Comparison of ENCODE assay signal across 25 mouse cellular contexts in genomic region chr13:97271641-97272040, GRCm38 (mm10). TPM values are rescaled to one million over a fixed set of nuclear protein-coding genes. Genes with fewer than 3 reads are reported as not detected.
DNase-seq lines count a peak whose midpoint lies in the region; ATAC-seq lines count a peak whose summit lies in the region.
"Had no signal": no experiment of that assay in that cellular context is flagged by ENCODE, and none has a peak within 500 bp of the region (broad histone marks: within the 10 kb centered on the region; RNA-seq: fewer than 3 reads in every experiment).

No protein-coding gene starts in this region.

- no peak for DNase-seq in hindbrain, embryonic 10.5 days (ENCODE audit: low spot score)
- DNase-seq in 3134 (ENCODE audit: extremely low read depth, insufficient read length, low spot score): peak; percentile 40
- peak; percentile 45 for DNase-seq in Muller cell, postnatal 12 days (ENCODE audit: inconsistent ontology term)
- DNase-seq in right cerebral cortex, postnatal 4 days: no peak
- DNase-seq: adrenal gland, adult 2 months; adrenal gland, postnatal 14 days; cerebellum, adult 11 months; cerebellum, adult 2 months; cerebellum, adult 9-11 months; cerebellum, postnatal 25 days; forebrain, postnatal 0 days; gastrocnemius, adult 2 months; gastrocnemius, postnatal 14 days; heart, adult 18-20 months; heart, postnatal 10 days; heart, postnatal 36 days; kidney, adult 11 months had no signal

- peaks cover 14% of the 10 kb centered on the region; the same call in 1 of the 2 replicates for H3K4me1 ChIP-seq in hindbrain, embryonic 10.5 days (replicated peaks)
- H3K4me1 ChIP-seq in hindbrain, embryonic 13.5 days (replicated peaks): peaks cover 10% of the 10 kb centered on the region; the same call in 1 of the 2 replicates
- H3K4me1 ChIP-seq in intestine, embryonic 16.5 days (ENCODE audit: control insufficient read depth, insufficient read depth, low read length): no peaks in the 10 kb centered on the region
- H3K4me1 ChIP-seq: embryonic facial prominence, embryonic 15.5 days; heart, embryonic 12.5 days; heart, embryonic 15.5 days had no signal

- H3K4me2 ChIP-seq in hindbrain, embryonic 13.5 days: no peak overlapping the region
- no peak overlapping the region for H3K4me2 ChIP-seq in intestine, embryonic 16.5 days (ENCODE audit: low read depth, low read length)
- H3K4me2 ChIP-seq: embryonic facial prominence, embryonic 12.5 days; embryonic facial prominence, embryonic 15.5 days; forebrain, embryonic 13.5 days; heart, embryonic 12.5 days; heart, embryonic 15.5 days; hindbrain, embryonic 15.5 days had no signal

- H3K9me3 ChIP-seq in hindbrain, embryonic 10.5 days: peaks cover 8% of the 10 kb centered on the region; the same call in 1 of the 2 replicates
- H3K9me3 ChIP-seq in hindbrain, embryonic 13.5 days: 0 out of 2 replicates have a peak, but pooled peaks cover 8% of the 10 kb centered on the region
- peaks cover 9% of the 10 kb centered on the region for H3K9me3 ChIP-seq in intestine, embryonic 16.5 days (ENCODE audit: control insufficient read depth, low read length)
- H3K9me3 ChIP-seq: embryonic facial prominence, embryonic 15.5 days; hindbrain, embryonic 15.5 days had no signal

- H3K36me3 ChIP-seq in hindbrain, embryonic 10.5 days: no peaks in the 10 kb centered on the region
- H3K36me3 ChIP-seq in hindbrain, embryonic 13.5 days: no peaks in the 10 kb centered on the region
- no peaks in the 10 kb centered on the region for H3K36me3 ChIP-seq in intestine, embryonic 16.5 days (ENCODE audit: control insufficient read depth, insufficient read depth, low read length)
- H3K36me3 ChIP-seq: embryonic facial prominence, embryonic 12.5 days; embryonic facial prominence, embryonic 15.5 days; heart, embryonic 12.5 days; heart, embryonic 15.5 days; hindbrain, embryonic 15.5 days had no signal

- H3K27me3 ChIP-seq in hindbrain, embryonic 10.5 days (ENCODE audit: insufficient read depth, poor library complexity, severe bottlenecking): 0 out of 2 replicates have a peak, but pooled peaks cover 3% of the 10 kb centered on the region
- H3K27me3 ChIP-seq in hindbrain, embryonic 13.5 days: no peaks in the 10 kb centered on the region
- no peaks in the 10 kb centered on the region for H3K27me3 ChIP-seq in intestine, embryonic 16.5 days (replicated peaks; ENCODE audit: control insufficient read depth, insufficient read depth, low read length)
- H3K27me3 ChIP-seq: embryonic facial prominence, embryonic 12.5 days; embryonic facial prominence, embryonic 15.5 days; forebrain, embryonic 13.5 days; heart, embryonic 12.5 days; heart, embryonic 15.5 days; hindbrain, embryonic 15.5 days had no signal

- WGBS in hindbrain, embryonic 10.5 days: 86% methylated on average over 6 of the region's 6 CpGs
- WGBS in hindbrain, embryonic 13.5 days: 78% methylated on average over 6 of the region's 6 CpGs
- 78% methylated on average over 6 of the region's 6 CpGs for WGBS in intestine, embryonic 16.5 days

- ATAC-seq in hindbrain, embryonic 13.5 days (ENCODE audit: low FRiP score): no peak
- ATAC-seq in intestine, embryonic 16.5 days: no peak
- ATAC-seq: forebrain, embryonic 13.5 days; forebrain, postnatal 0 days had no signal

- 0 out of 2 replicates have a peak overlapping the region, but pooled peaks have one; percentile 8 for H3K27ac ChIP-seq in hindbrain, embryonic 10.5 days
- H3K27ac ChIP-seq in hindbrain, embryonic 13.5 days: no peak overlapping the region
- H3K27ac ChIP-seq in intestine, embryonic 16.5 days (ENCODE audit: low read length): no peak overlapping the region
- H3K27ac ChIP-seq: embryonic facial prominence, embryonic 12.5 days; embryonic facial prominence, embryonic 15.5 days; forebrain, embryonic 13.5 days; gastrocnemius, adult 2 months; heart, embryonic 15.5 days; hindbrain, embryonic 15.5 days had no signal

- no peak overlapping the region for H3K4me3 ChIP-seq in hindbrain, embryonic 10.5 days
- H3K4me3 ChIP-seq in hindbrain, embryonic 13.5 days: no peak overlapping the region
- no peak overlapping the region for H3K4me3 ChIP-seq in intestine, embryonic 16.5 days (ENCODE audit: low read length)
- H3K4me3 ChIP-seq: embryonic facial prominence, embryonic 12.5 days; embryonic facial prominence, embryonic 15.5 days; forebrain, embryonic 13.5 days; gastrocnemius, adult 2 months; heart, embryonic 12.5 days; heart, embryonic 15.5 days; hindbrain, embryonic 15.5 days had no signal

- H3K9ac ChIP-seq in hindbrain, embryonic 13.5 days: no peak overlapping the region
- H3K9ac ChIP-seq in intestine, embryonic 16.5 days (ENCODE audit: low read depth, low read length): no peak overlapping the region
- H3K9ac ChIP-seq: embryonic facial prominence, embryonic 12.5 days; embryonic facial prominence, embryonic 15.5 days; forebrain, embryonic 13.5 days; forebrain, postnatal 0 days; heart, embryonic 12.5 days; heart, embryonic 15.5 days; hindbrain, embryonic 15.5 days had no signal

RNA-seq across cellular contexts. Expression of gene Enc1, which starts 30.7 kb away (rescaled TPM):
- 11.2 and 18.6 TPM in 2 replicates for polyA plus RNA-seq in hindbrain, embryonic 10.5 days (2016; fragmentation: Nextera tagmentation; extraction: Ambion mirVana)
- 59.2 and 62.1 TPM in 2 replicates for polyA plus RNA-seq in hindbrain, embryonic 13.5 days (2015; fragmentation: Nextera tagmentation; extraction: Ambion mirVana)
- 5.8 and 6.1 TPM in 2 replicates for polyA plus RNA-seq in intestine, embryonic 16.5 days (2015; fragmentation: Nextera tagmentation; extraction: Ambion mirVana)

Comparison
In these comparisons a context has a peak if more than half of its experiments do, and no peak if none do; other contexts are left out.
1. DNase-seq: peak in 3134 (single experiment) and Muller cell, postnatal 12 days (single experiment); none in hindbrain, embryonic 10.5 days (single experiment) and right cerebral cortex, postnatal 4 days (single experiment).